Mouse (Mus musculus) cortical plate, adult 2 months (tissue): Measurements from ENCODE around the gene Per3.

Experiments used
- CTCF ChIP-seq: fragments of 200-500 bp; IDR thresholded peaks from 2 replicates; pipeline ENCODE4 v1.5.1; 2011; ENCODE audit warnings: mild to moderate bottlenecking, control low read depth, low read length; ENCODE audit not compliant: insufficient read depth; ENCODE audit errors: extremely low read depth
- POLR2A ChIP-seq: fragments of 200-500 bp; IDR thresholded peaks from 2 replicates; pipeline ENCODE4 v1.6.1; 2011; ENCODE audit warnings: mild to moderate bottlenecking, low read length, control low read depth; ENCODE audit not compliant: insufficient read depth; ENCODE audit errors: extremely low read depth

DNA sequence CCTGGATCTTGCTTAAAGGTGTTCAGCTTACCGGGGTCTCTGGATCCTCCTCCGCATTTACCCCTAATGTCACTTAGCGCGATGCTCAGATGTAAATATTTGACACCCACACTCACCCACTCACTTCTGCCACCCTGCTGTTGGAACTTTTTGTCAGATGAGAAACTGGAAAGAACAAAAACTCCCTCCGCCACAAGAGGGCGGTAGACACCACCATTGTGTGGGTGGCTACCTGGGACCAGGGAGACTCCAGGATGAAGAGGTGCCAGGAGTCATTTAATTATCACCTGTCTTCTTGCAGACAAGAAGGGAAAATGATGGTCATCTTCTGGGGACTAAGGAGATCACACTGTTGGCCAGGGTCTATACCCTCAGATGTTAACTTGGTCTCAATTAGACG lies 77.9 kb downstream of the Per3 start:
- TF ChIP-seq POLR2A (no peak), CTCF (peak; percentile 67)
